Mouse (Mus musculus) kidney, adult 11 months (tissue): ENCODE measurements around the gene Olfr491.

Experiments
- DNase-seq: peaks from one replicate; pipeline ENCODE4 v3.0.0; 2022

Olfr491 gene

GRCm38 (mm10) chr7:108313151-108313550, at the start of gene Olfr491:
TSS of gene Olfr491 (plus strand) at chr7:108313451.
- DNase-seq: no peak

GRCm38 (mm10) chr7:108288834-108289233, 24.4 kb upstream of the Olfr491 start, which contains the start of gene Olfr490:
TSS of gene Olfr490 (minus strand) at chr7:108288934.
- DNase-seq: no peak

GRCm38 (mm10) chr7:108323574-108323973, 10.3 kb downstream of the Olfr491 start, which contains the start of gene Olfr492:
TSS of gene Olfr492 (minus strand) at chr7:108323674.
- DNase-seq: no peak

GRCm38 (mm10) chr7:108346879-108347278, 33.6 kb downstream of the Olfr491 start, which contains the start of gene Olfr493:
TSS of gene Olfr493 (minus strand) at chr7:108346979.
- DNase-seq: no peak

GRCm38 (mm10) chr7:108365035-108365434, 51.8 kb downstream of the Olfr491 start, which contains the start of gene Olfr494:
TSS of gene Olfr494 (plus strand) at chr7:108365335.
- DNase-seq: no peak
